ENCODE assay signal across 8 mouse cellular contexts in genomic region chr8:79029396-79030325, GRCm38 (mm10). TPM values are rescaled to one million over a fixed set of nuclear protein-coding genes. Genes with fewer than 3 reads are reported as not detected.
DNase-seq lines count a peak whose midpoint lies in the region; ATAC-seq and TF ChIP-seq lines count a peak whose summit lies in the region.

No protein-coding gene starts in this region.

- H3K4me3 ChIP-seq in cortical plate, adult 2 months (ENCODE audit: insufficient read depth, low read length) = peak overlapping the region; percentile 94
- peak overlapping the region; percentile 86 for H3K4me3 ChIP-seq in intestine, embryonic 16.5 days (ENCODE audit: low read length)
- peak overlapping the region; percentile 98 for H3K4me3 ChIP-seq in midbrain, embryonic 10.5 days
- peak overlapping the region; percentile 75 for H3K4me3 ChIP-seq in small intestine, adult 2 months (ENCODE audit: low read depth, low read length)

- intact Hi-C loops in left cerebral cortex, postnatal 4 days (cut with DNase I) = loop anchor here (5.0 to 10.0 kb wide), 3 partner anchors 53 to 263 kb away; partner anchors contain the start of gene Mmaa

- no peaks in the 10 kb centered on the region for H3K4me1 ChIP-seq in cortical plate, adult 2 months (ENCODE audit: control insufficient read depth, insufficient read depth, low read length)
- peaks cover 16% of the 10 kb centered on the region for H3K4me1 ChIP-seq in intestine, embryonic 16.5 days (ENCODE audit: control insufficient read depth, insufficient read depth, low read length)
- H3K4me1 ChIP-seq in midbrain, embryonic 10.5 days = peaks cover 45% of the 10 kb centered on the region
- H3K4me1 ChIP-seq in small intestine, adult 2 months (ENCODE audit: control insufficient read depth, insufficient read depth, insufficient read length, low read length) = no peaks in the 10 kb centered on the region

- H3K9ac ChIP-seq in intestine, embryonic 16.5 days (ENCODE audit: low read depth, low read length) = peak overlapping the region; percentile 100

- H3K9me3 ChIP-seq in intestine, embryonic 16.5 days (ENCODE audit: control insufficient read depth, low read length) = no peaks in the 10 kb centered on the region
- H3K9me3 ChIP-seq in midbrain, embryonic 10.5 days (replicated peaks) = no peaks in the 10 kb centered on the region

- WGBS in intestine, embryonic 16.5 days = under 1% methylated on average over 73 of the region's 99 CpGs
- WGBS in midbrain, embryonic 10.5 days = under 1% methylated on average over 90 of the region's 99 CpGs
- under 1% methylated on average over 97 of the region's 99 CpGs for whole genome bisulfite sequencing in small intestine, adult 2 months

- peak; percentile 78 for ATAC-seq in intestine, embryonic 16.5 days
- ATAC-seq in monocyte, adult 5-6 weeks (replicated peaks; ENCODE audit: insufficient number of reproducible peaks, low FRiP score, low TSS enrichment, poor library complexity, severe bottlenecking) = no peak

- peak; percentile 27; the same call in 1 of the 2 replicates for TF ChIP-seq POLR2A in cortical plate, adult 2 months (IDR thresholded peaks at IDR 0.05; ENCODE audit: extremely low read depth, insufficient read depth, low read length)
- peak; percentile 29; the same call in 1 of the 2 replicates for TF ChIP-seq POLR2A in small intestine, adult 2 months (IDR thresholded peaks at IDR 0.05; ENCODE audit: low read depth, low read length)

- peak overlapping the region; percentile 100 for H3K27ac ChIP-seq in cortical plate, adult 2 months (ENCODE audit: insufficient read depth, low read length)
- peak overlapping the region; percentile 100 for H3K27ac ChIP-seq in intestine, embryonic 16.5 days (ENCODE audit: low read length)
- H3K27ac ChIP-seq in midbrain, embryonic 10.5 days (replicated peaks) = peak overlapping the region; percentile 100
- H3K27ac ChIP-seq in small intestine, adult 2 months (ENCODE audit: insufficient read depth, low read depth, low read length) = peak overlapping the region; percentile 98

- TF ChIP-seq CTCF in cortical plate, adult 2 months (IDR thresholded peaks at IDR 0.05; ENCODE audit: extremely low read depth, insufficient read depth, low read length) = no peak
- no peak for TF ChIP-seq CTCF in small intestine, adult 2 months (IDR thresholded peaks at IDR 0.05; ENCODE audit: extremely low read depth, insufficient read length, insufficient replicate concordance, low read depth, low read length)

- peak; percentile 79 to 93 for DNase-seq in adrenal gland, adult (ENCODE audit: inconsistent age in 2 of 2, low spot score in 1 of 2)
- DNase-seq in gastrocnemius, postnatal 25 days = peak; percentile 71
- peak; percentile 84 for DNase-seq in left cerebral cortex, postnatal 4 days
- DNase-seq in midbrain, embryonic 10.5 days (ENCODE audit: low spot score) = peak; percentile 80

- no peaks in the 10 kb centered on the region for H3K27me3 ChIP-seq in intestine, embryonic 16.5 days (replicated peaks; ENCODE audit: control insufficient read depth, insufficient read depth, low read length)
- no peaks in the 10 kb centered on the region; the same call in 1 of the 2 replicates for H3K27me3 ChIP-seq in midbrain, embryonic 10.5 days (ENCODE audit: low read depth, poor library complexity, severe bottlenecking)
- no peaks in the 10 kb centered on the region for H3K27me3 ChIP-seq in small intestine, adult 2 months (ENCODE audit: control insufficient read depth, insufficient read depth, low read length)

- no peaks in the 10 kb centered on the region for H3K36me3 ChIP-seq in intestine, embryonic 16.5 days (ENCODE audit: control insufficient read depth, insufficient read depth, low read length)
- no peaks in the 10 kb centered on the region for H3K36me3 ChIP-seq in midbrain, embryonic 10.5 days
- H3K36me3 ChIP-seq in small intestine, adult 2 months (ENCODE audit: control insufficient read depth, insufficient read depth, low read length) = no peaks in the 10 kb centered on the region

- peak overlapping the region; percentile 83 for H3K4me2 ChIP-seq in intestine, embryonic 16.5 days (ENCODE audit: low read depth, low read length)

RNA-seq across cellular contexts. Expression of gene Zfp827, which starts 1.4 kb away (rescaled TPM):
- polyA plus RNA-seq in cortical plate, adult 2 months (2012; rRNA removed) = 29.6 and 32.4 TPM in 2 replicates
- 1 to 10 TPM; 3.8 to 4.5 TPM for total RNA-seq in gastrocnemius, postnatal 25 days (2021)
- 5.1 and 5.2 TPM in 2 replicates for polyA plus RNA-seq in intestine, embryonic 16.5 days (2015; fragmentation: Nextera tagmentation; extraction: Ambion mirVana)
- 10 to 100 TPM; 29.9 to 30.2 TPM for total RNA-seq in left cerebral cortex, postnatal 4 days (2021)
- 4.5 and 6.8 TPM in 2 replicates for polyA plus RNA-seq in midbrain, embryonic 10.5 days (2016; fragmentation: Nextera tagmentation; extraction: Ambion mirVana)
- polyA plus RNA-seq in small intestine, adult 2 months (2012; rRNA removed) = 9.8 and 16.9 TPM in 2 replicates
- total RNA-seq in monocyte, adult 5-6 weeks (2017) = 1.2 to 8.0 TPM (median 2.2 TPM) in 3 replicates
